Mouse (Mus musculus): ENCODE results near the gene Pdcd10.

The Pdcd10 gene

DNA sequence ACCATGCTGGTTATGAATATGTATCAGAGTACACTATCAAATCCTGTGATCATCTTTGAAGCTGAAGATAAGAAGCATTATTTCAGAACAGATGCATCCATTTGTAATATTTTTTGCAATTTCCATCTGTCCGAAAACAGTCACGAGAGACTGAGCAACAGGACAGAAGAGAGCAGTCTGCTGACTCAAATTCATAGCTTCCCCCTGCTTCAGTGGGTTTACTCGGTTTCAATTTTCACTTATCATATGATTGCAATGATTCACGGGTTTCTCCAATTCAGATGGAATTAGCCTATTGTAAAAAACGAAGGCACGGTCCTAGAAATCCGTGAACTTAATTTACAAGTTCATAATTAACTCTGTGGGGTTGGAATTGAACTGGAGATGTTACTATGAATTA lies 88.5 kb downstream of the Pdcd10 start:
- DNase-seq (ENCODE audit: low read depth) = no peak
